Comparison of ENCODE assay signal across 8 mouse cellular contexts in genomic region chr10:24622586-24622985, GRCm38 (mm10). TPM values are rescaled to one million over a fixed set of nuclear protein-coding genes. Genes with fewer than 3 reads are reported as not detected.
A peak's percentile ranks its signal among the peaks of the same experiment; 100 is the strongest.
DNase-seq lines count a peak whose midpoint lies in the region; ATAC-seq and TF ChIP-seq lines count a peak whose summit lies in the region.

No protein-coding gene starts in this region.

- no peaks in the 10 kb centered on the region for H3K27me3 ChIP-seq in kidney, embryonic 15.5 days
- H3K27me3 ChIP-seq in cerebellum, adult 2 months (ENCODE audit: control insufficient read depth, insufficient read depth, low read length) = no peaks in the 10 kb centered on the region

- no peak overlapping the region for H3K9ac ChIP-seq in kidney, embryonic 15.5 days
- H3K9ac ChIP-seq in ES-E14 (ENCODE audit: insufficient read depth, low read depth, low read length, poor library complexity, severe bottlenecking) = no peak overlapping the region

- H3K4me3 ChIP-seq in kidney, embryonic 15.5 days (replicated peaks) = no peak overlapping the region
- no peak overlapping the region for H3K4me3 ChIP-seq in ES-E14 (ENCODE audit: insufficient read depth in 1 of 2, low read depth in 1 of 2, low read length in 2 of 2, poor library complexity in 1 of 2, severe bottlenecking in 1 of 2)
- H3K4me3 ChIP-seq in cerebellum, adult 2 months (replicated peaks; ENCODE audit: insufficient read depth, low read depth, low read length) = no peak overlapping the region
- H3K4me3 ChIP-seq in left cerebral cortex, adult 2 months = no peak overlapping the region

- no peak overlapping the region for H3K4me2 ChIP-seq in kidney, embryonic 15.5 days

- TF ChIP-seq CTCF in cerebellum, adult 2 months (IDR thresholded peaks at IDR 0.05; ENCODE audit: borderline replicate concordance, insufficient read depth, low read depth, low read length) = peak; percentile 79
- peak; percentile 88 for TF ChIP-seq CTCF in left cerebral cortex, adult 2 months (IDR thresholded peaks at IDR 0.05)

- 31% methylated on average over 7 of the region's 7 CpGs for WGBS in kidney, embryonic 15.5 days
- WGBS in cerebellum, adult 2 months = 31% methylated on average over 7 of the region's 7 CpGs

- intact Hi-C loops in left cerebral cortex, adult 2 months (cut with DNase I) = loop anchor here (2.0 to 10.0 kb wide), 5 partner anchors 214 to 828 kb away; partner anchors contain the start of gene Slc18b1

- in situ Hi-C loops in ES-E14 (cut with MboI; ENCODE audit: low sequenced_read_pairs in 2 of 2, unreplicated experiment in 2 of 2) = loop anchor here (25.0 kb wide), 4 partner anchors 235 to 835 kb away; partner anchors contain the start of genes Rps12 (in 1 of the 2), Slc18b1 (in 1 of the 2), Taar4 (in 1 of the 2) and Taar5 (in 1 of the 2)

- no peak overlapping the region for H3K27ac ChIP-seq in kidney, embryonic 15.5 days
- no peak overlapping the region for H3K27ac ChIP-seq in ES-E14 (ENCODE audit: insufficient read depth, low read depth, low read length, poor library complexity, severe bottlenecking)
- no peak overlapping the region for H3K27ac ChIP-seq in cerebellum, adult 2 months (ENCODE audit: insufficient read depth, low read length)
- H3K27ac ChIP-seq in left cerebral cortex, adult 2 months = no peak overlapping the region

- peak; percentile 48 for DNase-seq in kidney, adult 11 months
- peak; percentile 73 for DNase-seq in ES-E14 (ENCODE audit: low read depth, low spot score)
- DNase-seq in cerebellum, adult 2 months = peak; percentile 19 to 31
- DNase-seq in gastrocnemius, postnatal 10 days = peak; percentile 86
- DNase-seq in left cerebral cortex, adult 2 months (ENCODE audit: extremely low spot score in 1 of 2, low spot score in 2 of 2) = peak; percentile 44 to 51
- peak; percentile 94 for DNase-seq in naive thymus-derived CD4-positive, alpha-beta T cell, adult 2 months (ENCODE audit: low read depth)
- DNase-seq in thymus, postnatal 10 days (ENCODE audit: low spot score in 2 of 2) = peak; percentile 66 to 89

- no peak for ATAC-seq in kidney, embryonic 15.5 days (replicated peaks; ENCODE audit: low FRiP score)

- 0 out of 2 replicates have a peak, but pooled peaks cover 4% of the 10 kb centered on the region for H3K4me1 ChIP-seq in kidney, embryonic 15.5 days
- peaks cover 1 to 3% of the 10 kb centered on the region in 2 experiments; a peak in 2 of 4 replicates for H3K4me1 ChIP-seq in ES-E14 (ENCODE audit: control insufficient read depth in 2 of 2, insufficient read depth in 2 of 2, low read length in 2 of 2, poor library complexity in 1 of 2)
- H3K4me1 ChIP-seq in cerebellum, adult 2 months (ENCODE audit: control insufficient read depth, insufficient read depth, low read length) = no peaks in the 10 kb centered on the region

- no peaks in the 10 kb centered on the region for H3K36me3 ChIP-seq in kidney, embryonic 15.5 days
- H3K36me3 ChIP-seq in ES-E14 (ENCODE audit: control insufficient read depth, insufficient read depth, low read length, poor library complexity, severe bottlenecking) = no peaks in the 10 kb centered on the region

- no peak for TF ChIP-seq POLR2A in cerebellum, adult 2 months (IDR thresholded peaks at IDR 0.05; ENCODE audit: borderline replicate concordance, insufficient read depth, low read length)

- no peaks in the 10 kb centered on the region for H3K9me3 ChIP-seq in kidney, embryonic 15.5 days (replicated peaks)
- H3K9me3 ChIP-seq in ES-E14 (ENCODE audit: control insufficient read depth, insufficient read depth, low read depth, low read length) = no peaks in the 10 kb centered on the region

TF ChIP-seq in ES-E14, 5 proteins besides CTCF, POLR2A, EP300 and RAD21:
- TF ChIP-seq HCFC1 (IDR thresholded peaks at IDR 0.05; ENCODE audit: borderline replicate concordance, insufficient read depth, low read length) (no peak), ZC3H11A (IDR thresholded peaks at IDR 0.05; ENCODE audit: borderline replicate concordance, low read depth, low read length) (peak; percentile 86), ZNF384 (IDR thresholded peaks at IDR 0.05; ENCODE audit: low read depth, low read length) (peak; percentile 66)
TF ChIP-seq in ES-E14: peak in this region for 2.

RNA-seq across cellular contexts. Expression of gene Ccn2, which starts 27.3 kb away (rescaled TPM):
- polyA plus RNA-seq in kidney, embryonic 15.5 days (2015; fragmentation: Nextera tagmentation; extraction: Ambion mirVana) = 8.7 and 10.0 TPM in 2 replicates
- total RNA-seq in ES-E14 (2012; rRNA removed) = 109 and 147 TPM in 2 replicates
- 9.8 TPM in 2 replicates for polyA plus RNA-seq in cerebellum, adult 2 months (2012; rRNA removed)
- total RNA-seq in gastrocnemius, postnatal 10 days (2021) = 10 to 100 TPM; 34.5 to 64.3 TPM
- total RNA-seq in left cerebral cortex, adult 2 months (2021) = 10 to 100 TPM; 27.4 to 29.6 TPM

Comparison
In these comparisons a context has a peak if more than half of its experiments do, and no peak if none do; other contexts are left out.
1. DNase-seq: peak in every context shown above with its lines; median percentile 94 in naive thymus-derived CD4-positive, alpha-beta T cell, adult 2 months; 86 in gastrocnemius, postnatal 10 days; 78 in thymus, postnatal 10 days; 73 in ES-E14; 48 in kidney, adult 11 months; 48 in left cerebral cortex, adult 2 months; 25 in cerebellum, adult 2 months.